Mouse (Mus musculus) intestine, embryonic 14.5 days (tissue): Measurements from ENCODE around the gene Ppp2r5c. TPM values are rescaled to one million over a fixed set of nuclear protein-coding genes. Genes with fewer than 3 reads are reported as not detected.

Source experiments
- ATAC-seq: fragments of 200-750 bp; cut with Nextera tagmentation; replicated peaks from 2 replicates; pipeline ENCODE4 v1.8.0; 2017; ENCODE audit warnings: low read depth, moderate number of reproducible peaks, moderate TSS enrichment, moderate library complexity; ENCODE audit not compliant: low FRiP score, low TSS enrichment
- DNase-seq: peaks from one replicate; pipeline ENCODE4 v3.0.0-alpha.2; 2018; ENCODE audit warnings: low spot score
- H3K27ac ChIP-seq: fragments of 300-500 bp; sonication (generic); 2 replicates; pipeline ENCODE4 v1.5.1; 2014; ENCODE audit warnings: low read depth, mild to moderate bottlenecking, control low read depth
- H3K27me3 ChIP-seq: fragments of 300-500 bp; sonication (generic); replicated peaks from 2 replicates; pipeline ENCODE4 v1.6.1; 2014; ENCODE audit warnings: low read length, control low read depth; ENCODE audit not compliant: control insufficient read depth, insufficient read depth
- H3K36me3 ChIP-seq: fragments of 300-500 bp; sonication (generic); 2 replicates; pipeline ENCODE4 v1.6.1; 2014; ENCODE audit warnings: low read length, control low read depth; ENCODE audit not compliant: control insufficient read depth, insufficient read depth
- H3K4me1 ChIP-seq: fragments of 300-500 bp; sonication (generic); replicated peaks from 2 replicates; pipeline ENCODE4 v1.6.1; 2014; ENCODE audit warnings: low read length, control low read depth, mixed read lengths; ENCODE audit not compliant: control insufficient read depth, insufficient read depth
- H3K4me2 ChIP-seq: fragments of 300-500 bp; sonication (generic); 2 replicates; pipeline ENCODE4 v1.6.1; 2014; ENCODE audit warnings: low read length
- H3K4me3 ChIP-seq: fragments of 300-500 bp; sonication (generic); 2 replicates; pipeline ENCODE4 v1.5.1; 2014; ENCODE audit warnings: low read depth, low read length, control low read depth, mixed read lengths
- H3K9ac ChIP-seq: fragments of 300-500 bp; sonication (generic); 2 replicates; pipeline ENCODE4 v1.6.1; 2014; ENCODE audit warnings: mild to moderate bottlenecking, low read length
- H3K9me3 ChIP-seq: fragments of 300-500 bp; sonication (generic); 2 replicates; pipeline ENCODE4 v1.6.1; 2016; ENCODE audit warnings: low read length, control low read depth; ENCODE audit not compliant: control insufficient read depth
- WGBS: fragments of 180-500 bp; shearing (Covaris S2); extraction: QIAGEN DNeasy Blood & Tissue Kit; methylation state at CpG from one replicate; pipeline ENCODE4 v1.1.7; 2014; 5-methylcytosine and 5-hydroxymethylcytosine counted together
- polyA plus RNA-seq: library from polyadenylated mRNA; unstranded; fragments of >200 nt; fragmentation: Nextera tagmentation; extraction: Ambion mirVana; gene quantifications from 2 replicates; pipeline ENCODE4 v1.2.1, GENCODE M21; 2014

The Ppp2r5c gene
- polyA plus RNA-seq, 1 experiment from 2014 or later = 153 TPM

DNA sequence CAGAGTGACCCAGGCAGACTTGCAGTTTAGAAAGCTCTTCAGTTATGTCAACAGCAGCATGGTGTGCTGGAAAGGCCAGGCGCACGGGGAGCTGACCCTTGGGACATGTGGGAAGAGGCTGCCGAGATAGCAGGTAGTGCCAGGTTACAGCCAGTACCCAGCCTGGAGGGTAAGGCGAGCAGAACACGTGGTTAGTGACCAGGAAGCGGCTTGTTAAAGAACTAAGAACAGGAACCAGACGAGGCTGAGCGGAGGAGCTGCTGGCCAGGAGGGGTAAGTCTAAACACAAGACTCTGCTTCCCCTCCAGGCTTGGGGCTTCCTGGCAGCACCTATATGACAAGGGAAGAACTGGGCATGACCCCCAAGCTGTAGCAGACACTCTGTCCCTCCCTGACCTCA is 126.7 kb downstream of the Ppp2r5c start:
- WGBS = 88% methylated on average over 8 of the region's 8 CpGs
- Histone ChIP-seq H3K9me3 (no peaks in the 10 kb centered on the region), H3K27me3 (no peaks in the 10 kb centered on the region), H3K4me2 (no peak overlapping the region), H3K36me3 (peaks cover 74% of the 10 kb centered on the region), H3K9ac (no peak overlapping the region), H3K4me1 (no peaks in the 10 kb centered on the region), H3K27ac (no peak overlapping the region), H3K4me3 (no peak overlapping the region)
- no peak for DNase-seq
- ATAC-seq = no peak

- no peak overlapping the region for H3K4me2 ChIP-seq
- H3K9me3 ChIP-seq = no peaks in the 10 kb centered on the region
- no peaks in the 10 kb centered on the region for H3K4me1 ChIP-seq
- no peak for DNase-seq
- peaks cover 68% of the 10 kb centered on the region for H3K36me3 ChIP-seq
- H3K27me3 ChIP-seq = no peaks in the 10 kb centered on the region
- no peak overlapping the region for H3K27ac ChIP-seq
- no peak overlapping the region for H3K9ac ChIP-seq
- H3K4me3 ChIP-seq = no peak overlapping the region
- 61% methylated on average over 4 of the region's 4 CpGs for WGBS
- no peak for ATAC-seq
These were observed 129.0 kb downstream of the Ppp2r5c start for GRCm38 (mm10) chr12:110575926-110576325.

GRCm38 (mm10) chr12:110578333-110578732 is 131.4 kb downstream of the Ppp2r5c start:
- no peak overlapping the region for H3K4me3 ChIP-seq
- no peak overlapping the region for H3K27ac ChIP-seq
- H3K4me2 ChIP-seq = no peak overlapping the region
- ATAC-seq (no peak), DNase-seq (no peak)
- 89% methylated on average over 9 of the region's 9 CpGs for WGBS
- H3K4me1 ChIP-seq = no peaks in the 10 kb centered on the region
- no peaks in the 10 kb centered on the region for H3K9me3 ChIP-seq
- no peaks in the 10 kb centered on the region for H3K27me3 ChIP-seq
- H3K36me3 ChIP-seq = peaks cover 49% of the 10 kb centered on the region
- H3K9ac ChIP-seq = no peak overlapping the region

DNA sequence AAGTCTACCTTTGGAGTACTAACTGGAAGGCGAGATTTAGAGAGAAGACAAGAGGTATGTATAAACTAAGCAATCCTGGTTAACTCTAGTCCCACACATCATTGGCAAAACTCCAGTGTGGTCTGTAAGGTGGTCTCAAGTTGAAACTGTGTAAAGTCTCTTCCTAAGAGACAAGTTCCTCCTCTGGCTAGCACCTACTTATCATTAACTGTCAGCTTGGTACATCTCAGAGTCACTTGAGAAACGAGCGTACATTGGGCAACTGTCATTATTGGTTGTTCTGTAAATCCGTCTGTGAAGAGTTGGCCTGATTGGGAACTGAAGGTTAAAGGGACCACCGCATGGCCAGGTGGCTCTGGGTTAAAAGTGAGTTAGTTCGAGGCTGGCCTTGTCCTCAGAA is 141.7 kb downstream of the Ppp2r5c start:
- Histone ChIP-seq H3K36me3 (no peaks in the 10 kb centered on the region), H3K9me3 (no peaks in the 10 kb centered on the region), H3K27me3 (no peaks in the 10 kb centered on the region), H3K4me3 (no peak overlapping the region), H3K9ac (no peak overlapping the region), H3K4me2 (no peak overlapping the region), H3K4me1 (peaks cover 15% of the 10 kb centered on the region), H3K27ac (no peak overlapping the region)
- ATAC-seq (no peak), DNase-seq (no peak)
- WGBS = 75% methylated on average over 6 of the region's 6 CpGs

GRCm38 (mm10) chr12:110590804-110591259 is 143.9 kb downstream of the Ppp2r5c start:
- peak overlapping the region; percentile 91 for H3K27ac ChIP-seq
- peaks cover 15% of the 10 kb centered on the region for H3K4me1 ChIP-seq
- peak overlapping the region; percentile 99 for H3K4me2 ChIP-seq
- under 1% methylated on average over 15 of the region's 15 CpGs for WGBS
- peak overlapping the region; percentile 78 for H3K4me3 ChIP-seq
- H3K27me3 ChIP-seq = no peaks in the 10 kb centered on the region
- ATAC-seq (no peak), DNase-seq (no peak)
- H3K9ac ChIP-seq = peak overlapping the region; percentile 88
- H3K36me3 ChIP-seq = no peaks in the 10 kb centered on the region
- no peaks in the 10 kb centered on the region for H3K9me3 ChIP-seq

GRCm38 (mm10) chr12:110591260-110591883 is 144.5 kb downstream of the Ppp2r5c start:
- peak overlapping the region; percentile 88 for H3K9ac ChIP-seq
- peak overlapping the region; percentile 78 for H3K4me3 ChIP-seq
- H3K36me3 ChIP-seq = no peaks in the 10 kb centered on the region
- no peaks in the 10 kb centered on the region for H3K27me3 ChIP-seq
- under 1% methylated on average over 56 of the region's 56 CpGs for WGBS
- ATAC-seq (peak; percentile 96), DNase-seq (peak; percentile 99)
- H3K4me1 ChIP-seq = peaks cover 15% of the 10 kb centered on the region
- H3K4me2 ChIP-seq = peak overlapping the region; percentile 99
- no peaks in the 10 kb centered on the region for H3K9me3 ChIP-seq
- peak overlapping the region; percentile 91 for H3K27ac ChIP-seq

GRCm38 (mm10) chr12:110598527-110598926 is 151.6 kb downstream of the Ppp2r5c start:
- Histone ChIP-seq H3K4me1 (peaks cover 15% of the 10 kb centered on the region), H3K9me3 (no peaks in the 10 kb centered on the region), H3K9ac (no peak overlapping the region), H3K27ac (no peak overlapping the region), H3K27me3 (0 out of 2 replicates have a peak, but pooled peaks cover 3% of the 10 kb centered on the region), H3K4me3 (no peak overlapping the region), H3K4me2 (no peak overlapping the region), H3K36me3 (no peaks in the 10 kb centered on the region)
- DNase-seq (peak; percentile 91), ATAC-seq (no peak)
- 7% methylated on average over 7 of the region's 7 CpGs for WGBS

GRCm38 (mm10) chr12:110599791-110600190 is 152.9 kb downstream of the Ppp2r5c start:
- ATAC-seq (no peak), DNase-seq (no peak)
- H3K4me1 ChIP-seq = peaks cover 19% of the 10 kb centered on the region
- no peaks in the 10 kb centered on the region for H3K36me3 ChIP-seq
- no peak overlapping the region for H3K9ac ChIP-seq
- WGBS = 62% methylated on average over 4 of the region's 4 CpGs
- 0 out of 2 replicates have a peak, but pooled peaks cover 3% of the 10 kb centered on the region for H3K27me3 ChIP-seq
- H3K9me3 ChIP-seq = no peaks in the 10 kb centered on the region
- H3K4me3 ChIP-seq = no peak overlapping the region
- H3K27ac ChIP-seq = no peak overlapping the region
- no peak overlapping the region for H3K4me2 ChIP-seq
